Mouse (Mus musculus) gastrocnemius, adult 18-20 months (tissue): Measurements from ENCODE around the gene Ak6. TPM values are rescaled to one million over a fixed set of nuclear protein-coding genes. Genes with fewer than 3 reads are reported as not detected.
A peak's percentile ranks its signal among the peaks of the same experiment; 100 is the strongest.

Experiments
- DNase-seq: peaks from one replicate; pipeline ENCODE4 v3.0.0; 2021; ENCODE audit warnings: low spot score
- total RNA-seq, 2 experiments: library from RNA; stranded (reverse); gene quantifications; 2 replicates each; pipeline ENCODE4 v1.2.3; 2021

Gene Ak6
- total RNA-seq, 2 experiments from 2014 or later = 72.1 to 74.4 TPM

GRCm38 (mm10) chr13:100659864-100660456, 9.2 kb downstream of the Ak6 start:
- peak; percentile 51 for DNase-seq

- DNase-seq = no peak
Measured at GRCm38 (mm10) chr13:100669291-100670022, 18.7 kb downstream of the Ak6 start, which contains the start of gene Ccdc125. Ccdc125 (plus strand) TSS chr13:100669717.

GRCm38 (mm10) chr13:100670181-100670741, 19.5 kb downstream of the Ak6 start:
- DNase-seq = no peak

- DNase-seq = no peak
Measured at GRCm38 (mm10) chr13:100675936-100676635, 25.3 kb downstream of the Ak6 start.

- no peak for DNase-seq
Measured at GRCm38 (mm10) chr13:100681615-100682014, 30.8 kb downstream of the Ak6 start.

- no peak for DNase-seq
Measured at GRCm38 (mm10) chr13:100682837-100683236, 32.1 kb downstream of the Ak6 start.

GRCm38 (mm10) chr13:100684355-100684754, 33.6 kb downstream of the Ak6 start:
- no peak for DNase-seq

GRCm38 (mm10) chr13:100687513-100687912, 36.7 kb downstream of the Ak6 start:
- no peak for DNase-seq

- peak; percentile 38 for DNase-seq
Measured at GRCm38 (mm10) chr13:100697541-100697940, 46.8 kb downstream of the Ak6 start.

GRCm38 (mm10) chr13:100698866-100699265, 48.1 kb downstream of the Ak6 start:
- no peak for DNase-seq

- DNase-seq = no peak
Measured at GRCm38 (mm10) chr13:100703468-100703867, 52.7 kb downstream of the Ak6 start.

- no peak for DNase-seq
Measured at GRCm38 (mm10) chr13:100706206-100706605, 55.4 kb downstream of the Ak6 start.

- DNase-seq = no peak
Measured at GRCm38 (mm10) chr13:100715467-100715866, 64.7 kb downstream of the Ak6 start.

Other genes starting within 250 kb of the Ak6 start
- not detected for gene Naip1, start 198.1 kb upstream of the Ak6 start, total RNA-seq
- 10 to 100 TPM; 17.8 to 22.5 TPM for gene Gtf2h2, start 158.4 kb upstream of the Ak6 start, total RNA-seq
- gene Ocln, start 98.3 kb upstream of the Ak6 start, total RNA-seq = under 1 TPM in 1 of 2 experiments, not detected in 1; 0.14 TPM
- gene Marveld2, start 34.0 kb upstream of the Ak6 start, total RNA-seq = under 1 TPM; 0.33 to 0.41 TPM
- 10 to 100 TPM; 11.4 to 13.9 TPM for gene Rad17, start 72 bp downstream of the Ak6 start, total RNA-seq
- gene Taf9, start 600 bp downstream of the Ak6 start, total RNA-seq = 1 to 10 TPM; 7.1 to 7.2 TPM
- under 1 TPM in 1 of 2 experiments, not detected in 1; 0.27 TPM for gene Ccdc125, start 18.7 kb downstream of the Ak6 start, total RNA-seq
- 10 to 100 TPM; 12.1 to 13.9 TPM for gene Cdk7, start 80.0 kb downstream of the Ak6 start, total RNA-seq
- 100 to 1,000 TPM; 133 to 143 TPM for gene Mrps36, start 93.7 kb downstream of the Ak6 start, total RNA-seq
- not detected for gene Cenph, start 124.9 kb downstream of the Ak6 start, total RNA-seq
- gene Ccnb1, start 135.6 kb downstream of the Ak6 start, total RNA-seq = not detected
- gene Slc30a5, start 182.4 kb downstream of the Ak6 start, total RNA-seq = 10 to 100 TPM in 1 of 2 experiments, 1 to 10 TPM in 1; 9.4 to 10.7 TPM